Mouse (Mus musculus) effector memory CD4-positive, alpha-beta T cell, adult 5 months (primary cell): ENCODE data around the gene Rgs9. TPM values are rescaled to one million over a fixed set of nuclear protein-coding genes. Genes with fewer than 3 reads are reported as not detected.

Experiments used
- polyA plus RNA-seq: library from polyadenylated mRNA; unstranded; fragments of 100-300 nt; shearing (Covaris generic); gene quantifications from one replicate; pipeline ENCODE4 v1.2.1, GENCODE M21; 2017

Rgs9 gene
- polyA plus RNA-seq = 1.1 TPM

DNA sequence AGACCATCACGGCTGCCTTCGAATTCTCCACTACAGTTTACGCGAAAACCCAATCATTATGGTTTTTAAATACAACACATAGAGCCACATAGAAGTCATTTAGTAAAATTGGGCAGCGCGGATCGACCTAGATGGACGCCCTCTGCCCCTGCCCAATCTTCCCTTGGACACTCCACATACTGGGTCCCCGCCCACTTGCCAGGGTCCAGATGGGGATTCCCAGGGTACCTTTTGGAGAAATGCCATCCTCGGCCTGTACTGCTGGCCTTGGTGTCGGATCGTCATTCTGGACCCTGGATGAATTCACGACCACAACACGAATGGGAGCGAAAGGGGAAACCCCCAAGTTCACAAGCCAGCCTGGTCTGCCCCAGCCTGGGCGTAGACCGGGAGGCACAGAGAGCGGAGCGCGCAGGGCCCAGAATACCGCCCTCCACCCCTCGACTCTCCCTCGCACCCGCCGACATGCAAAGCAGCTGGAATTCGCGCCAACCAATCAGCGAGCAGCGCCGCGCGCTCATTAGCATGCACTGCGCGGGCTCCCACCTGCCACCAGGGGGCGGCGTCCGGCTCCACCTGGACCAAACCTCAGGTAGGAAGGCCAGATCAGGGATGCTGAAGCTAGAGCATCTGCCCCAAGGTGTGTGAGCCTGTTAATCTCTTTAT is at the start of gene Rgs9:
TSS of gene Rgs9 (minus strand) at position 420 of the 666 bp plus-strand sequence.

Other genes with a start within 250 kb of the Rgs9 start
- 0.35 TPM for gene E030025P04Rik, start 153.8 kb downstream of the Rgs9 start, polyA plus RNA-seq
- gene Gna13, start 64.7 kb upstream of the Rgs9 start, polyA plus RNA-seq = 410 TPM
- 1.1 TPM for gene 9930022D16Rik, start 115.8 kb upstream of the Rgs9 start, polyA plus RNA-seq
- gene Amz2, start 127.8 kb upstream of the Rgs9 start, polyA plus RNA-seq = 99.7 TPM
- 0.99 TPM for gene Arsg, start 175.2 kb upstream of the Rgs9 start, polyA plus RNA-seq
- 23.2 TPM for gene Slc16a6, start 175.5 kb upstream of the Rgs9 start, polyA plus RNA-seq